Mouse (Mus musculus) stomach, postnatal 0 days (tissue): Measurements from ENCODE around the gene Mrvi1. TPM values are rescaled to one million over a fixed set of nuclear protein-coding genes. Genes with fewer than 3 reads are reported as not detected.
"Not testable (repeated sequence)": the region's sequence is repeated elsewhere in the genome, so short reads cannot be mapped to it uniquely, and the experiment has no call there.

Experiments used
- ATAC-seq: fragments of 200-750 bp; cut with Nextera tagmentation; 2 replicates; pipeline ENCODE4 v1.8.0; 2017; ENCODE audit not compliant: low FRiP score, low TSS enrichment
- DNase-seq: peaks from one replicate; pipeline ENCODE4 v3.0.0-alpha.2; 2016; ENCODE audit warnings: low spot score
- H3K27ac ChIP-seq: fragments of 300-500 bp; sonication (generic); replicated peaks from 2 replicates; pipeline ENCODE4 v1.5.1; 2014; ENCODE audit warnings: mild to moderate bottlenecking, control low read depth
- H3K27me3 ChIP-seq: fragments of 300-500 bp; sonication (generic); 2 replicates; pipeline ENCODE4 v1.6.1; 2014; ENCODE audit warnings: low read length; ENCODE audit not compliant: control insufficient read depth, insufficient read depth
- H3K36me3 ChIP-seq: fragments of 300-500 bp; sonication (generic); 2 replicates; pipeline ENCODE4 v1.6.1; 2014; ENCODE audit warnings: low read length, mixed read lengths; ENCODE audit not compliant: control insufficient read depth, insufficient read depth
- H3K4me1 ChIP-seq: fragments of 300-500 bp; sonication (generic); replicated peaks from 2 replicates; pipeline ENCODE4 v1.6.1; 2014; ENCODE audit warnings: antibody characterized with exemption; ENCODE audit not compliant: control insufficient read depth, insufficient read depth
- H3K4me2 ChIP-seq: fragments of 300-500 bp; sonication (generic); replicated peaks from 2 replicates; pipeline ENCODE4 v1.6.1; 2014; ENCODE audit warnings: low read depth, mild to moderate bottlenecking, control low read depth, moderate library complexity
- H3K4me3 ChIP-seq: fragments of 300-500 bp; sonication (generic); 2 replicates; pipeline ENCODE4 v1.5.1; 2014; ENCODE audit warnings: low read depth, low read length, control low read depth
- H3K9ac ChIP-seq: fragments of 300-500 bp; sonication (generic); 2 replicates; pipeline ENCODE4 v1.6.1; 2014; ENCODE audit warnings: mild to moderate bottlenecking, low read length, control low read depth, mixed read lengths
- H3K9me3 ChIP-seq: fragments of 300-500 bp; sonication (generic); 2 replicates; pipeline ENCODE4 v1.6.1; 2016; ENCODE audit warnings: low read length; ENCODE audit not compliant: control insufficient read depth
- CTCF ChIP-seq: IDR thresholded peaks from 2 replicates; pipeline ENCODE4 v1.5.1; 2016; ENCODE audit warnings: antibody characterized with exemption, low read depth, mild to moderate bottlenecking, moderate library complexity
- EP300 ChIP-seq: optimal IDR thresholded peaks from 2 replicates; pipeline ENCODE3; 2016; ENCODE audit warnings: antibody characterized with exemption
- WGBS: fragments of 180-500 bp; shearing (Covaris S2); extraction: QIAGEN DNeasy Blood & Tissue Kit; methylation state at CpG from one replicate; pipeline ENCODE4 v1.1.7; 2014; 5-methylcytosine and 5-hydroxymethylcytosine counted together
- polyA plus RNA-seq: library from polyadenylated mRNA; unstranded; fragments of >200 nt; fragmentation: Nextera tagmentation; extraction: Ambion mirVana; gene quantifications from 2 replicates; pipeline ENCODE4 v1.2.1, GENCODE M21; 2015

Mrvi1 gene
- polyA plus RNA-seq, 1 experiment from 2014 or later = 8.4 TPM

- DNase-seq = no peak
- 92% methylated on average over 7 of the region's 7 CpGs for WGBS
- TF ChIP-seq EP300 (no peak), CTCF (no peak)
These were observed 85.8 kb downstream of the Mrvi1 start for GRCm38 (mm10) chr7:110896453-110896852.

DNA sequence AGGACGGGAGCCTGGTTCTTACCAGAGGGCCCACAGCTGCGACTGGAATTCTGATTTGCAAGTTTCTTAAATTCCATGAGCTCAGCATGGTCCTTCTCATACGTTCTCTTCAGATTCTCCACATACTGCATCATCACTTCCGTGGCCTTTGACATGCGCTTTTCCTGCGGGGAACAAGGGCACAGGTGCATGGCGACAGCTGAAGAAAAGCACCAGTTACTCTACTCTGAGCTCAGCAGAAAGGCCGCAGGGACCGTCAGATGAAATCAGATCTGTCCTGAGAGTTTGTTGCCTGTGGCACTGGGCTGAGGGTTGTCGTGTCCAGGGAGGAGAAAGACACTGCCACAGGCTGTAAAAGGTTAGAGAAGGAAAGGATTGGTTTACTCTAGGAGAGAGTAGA lies 86.5 kb downstream of the Mrvi1 start:
- not testable (repeated sequence) for H3K9ac ChIP-seq, H3K4me2 ChIP-seq, DNase-seq, H3K36me3 ChIP-seq, H3K27me3 ChIP-seq, ATAC-seq, H3K4me3 ChIP-seq, H3K4me1 ChIP-seq, H3K27ac ChIP-seq, H3K9me3 ChIP-seq
- 82% methylated on average over 10 of the region's 10 CpGs for WGBS

More at GRCm38 (mm10) chr7:110896453-110896852, 85.8 kb downstream of the Mrvi1 start:
- Histone ChIP-seq H3K27ac (no peak overlapping the region), H3K4me1 (no peaks in the 10 kb centered on the region; the same call in 1 of the 2 replicates), H3K9me3 (no peaks in the 10 kb centered on the region), H3K4me3 (no peak overlapping the region), H3K27me3 (no peaks in the 10 kb centered on the region), H3K9ac (no peak overlapping the region), H3K36me3 (no peaks in the 10 kb centered on the region), H3K4me2 (no peak overlapping the region)
- no peak for ATAC-seq

- Histone ChIP-seq H3K9me3 (no peaks in the 10 kb centered on the region), H3K9ac (no peak overlapping the region), H3K4me3 (no peak overlapping the region), H3K4me1 (no peaks in the 10 kb centered on the region; the same call in 1 of the 2 replicates), H3K27ac (peak overlapping the region; percentile 46), H3K36me3 (no peaks in the 10 kb centered on the region), H3K27me3 (no peaks in the 10 kb centered on the region), H3K4me2 (no peak overlapping the region)
- TF ChIP-seq CTCF = no peak
- no peak for TF ChIP-seq EP300
- 67% methylated on average over 9 of the region's 9 CpGs for WGBS
- DNase-seq = peak; percentile 36
- ATAC-seq = peak; percentile 28; the same call in 1 of the 2 replicates
These were observed 87.6 kb downstream of the Mrvi1 start for GRCm38 (mm10) chr7:110894673-110895072.

DNA sequence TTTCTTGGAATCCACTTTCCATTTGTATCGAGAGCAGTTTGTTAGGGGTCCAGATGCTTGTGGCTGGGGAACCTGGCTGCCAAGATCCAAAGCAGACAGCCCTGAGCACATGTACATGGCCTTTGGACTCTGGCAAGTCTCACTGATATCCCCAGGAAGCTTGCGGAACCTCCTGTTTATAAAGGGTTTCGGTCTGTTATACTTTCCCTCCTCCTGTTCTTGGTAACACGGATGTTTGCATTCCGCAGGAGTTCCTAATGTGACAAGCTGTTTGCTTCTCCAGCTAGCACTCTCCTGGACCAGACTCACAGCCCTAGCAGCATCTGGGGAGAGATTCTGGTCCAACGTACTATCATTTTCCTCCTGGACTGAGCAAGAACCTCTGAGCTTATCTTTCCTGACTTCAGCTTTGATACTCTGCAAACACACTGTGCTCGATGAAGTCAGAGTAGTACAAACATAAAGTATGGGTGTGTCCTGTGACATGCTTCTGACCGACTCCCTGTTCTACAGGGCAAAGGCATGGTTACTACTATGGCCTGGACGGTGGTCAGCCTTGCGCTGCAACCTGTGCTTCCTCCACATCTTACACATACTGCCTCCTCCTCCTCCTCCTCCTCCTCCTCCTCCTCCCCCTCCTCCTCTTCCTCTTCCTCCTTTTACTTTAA lies 88.2 kb downstream of the Mrvi1 start:
- Histone ChIP-seq H3K27ac (peak overlapping the region; percentile 86), H3K27me3 (no peaks in the 10 kb centered on the region), H3K9ac (no peak overlapping the region), H3K4me2 (no peak overlapping the region), H3K36me3 (no peaks in the 10 kb centered on the region), H3K4me1 (no peaks in the 10 kb centered on the region; the same call in 1 of the 2 replicates), H3K9me3 (no peaks in the 10 kb centered on the region), H3K4me3 (no peak overlapping the region)
- ATAC-seq (peak; percentile 92), DNase-seq (peak; percentile 69)
- 17% methylated on average over 10 of the region's 10 CpGs for WGBS
- TF ChIP-seq EP300 = no peak
- TF ChIP-seq CTCF = no peak

DNA sequence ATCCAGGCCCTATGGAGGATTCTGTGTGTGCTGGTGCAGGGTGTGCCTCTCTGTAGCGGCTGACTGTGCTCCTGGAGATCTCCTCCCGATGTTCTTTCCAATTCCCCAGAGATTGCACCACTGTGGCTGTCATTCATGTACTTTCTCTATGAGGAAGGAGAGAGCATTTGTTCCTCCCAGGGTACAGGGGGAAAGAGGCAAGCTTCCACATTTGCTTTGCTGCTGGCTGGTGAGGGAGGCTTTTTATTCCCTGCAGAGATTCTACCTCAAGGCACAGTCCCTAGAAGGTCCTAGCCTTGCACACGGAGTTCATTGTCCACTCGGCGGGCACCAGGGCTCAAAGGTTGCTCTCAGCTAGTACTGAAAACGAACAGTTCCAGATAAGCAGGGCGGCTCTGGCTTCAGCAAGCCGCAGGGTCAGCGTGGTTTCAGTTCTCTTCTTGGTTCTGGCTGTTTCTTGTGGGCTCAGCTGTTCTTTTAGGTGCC lies 90.7 kb downstream of the Mrvi1 start:
- Histone ChIP-seq H3K27me3 (no peaks in the 10 kb centered on the region), H3K9ac (no peak overlapping the region), H3K4me1 (no peaks in the 10 kb centered on the region; the same call in 1 of the 2 replicates), H3K27ac (peak overlapping the region; percentile 76), H3K4me2 (no peak overlapping the region), H3K36me3 (no peaks in the 10 kb centered on the region; the same call in 1 of the 2 replicates), H3K9me3 (no peaks in the 10 kb centered on the region), H3K4me3 (no peak overlapping the region)
- no peak for TF ChIP-seq EP300
- TF ChIP-seq CTCF = no peak
- ATAC-seq (peak; percentile 73), DNase-seq (peak; percentile 79)
- WGBS = 58% methylated on average over 9 of the region's 9 CpGs

DNA sequence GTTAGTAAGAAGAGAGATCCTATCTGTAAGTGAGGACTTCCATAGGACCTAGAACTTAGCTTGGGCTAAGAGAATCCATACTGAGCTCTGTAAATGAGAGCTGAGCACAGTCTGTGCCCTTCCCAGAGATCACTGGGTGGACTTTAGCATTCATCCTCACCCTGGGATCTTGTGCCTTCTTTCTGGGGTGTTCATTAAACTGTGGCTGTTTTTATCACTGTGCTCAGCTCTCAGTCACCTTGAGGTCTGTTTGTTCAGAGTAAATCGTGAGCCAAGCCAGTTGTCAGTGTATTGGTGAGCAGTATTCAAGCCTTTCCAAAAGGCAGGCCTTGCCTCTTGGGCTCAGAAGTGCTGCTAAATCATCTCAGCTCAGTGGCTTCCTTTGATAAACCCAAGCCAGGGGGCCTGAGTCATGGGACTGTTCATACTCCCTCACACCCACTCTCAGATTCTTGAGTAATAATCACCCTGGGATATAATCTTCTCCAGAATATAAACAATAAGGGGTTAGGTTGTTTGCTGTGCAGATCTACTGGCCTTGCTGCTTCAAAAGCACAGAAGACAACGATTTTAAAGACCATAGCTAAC lies 100.4 kb downstream of the Mrvi1 start:
- Histone ChIP-seq H3K9ac (no peak overlapping the region), H3K4me1 (no peaks in the 10 kb centered on the region), H3K4me2 (no peak overlapping the region), H3K9me3 (no peaks in the 10 kb centered on the region), H3K4me3 (no peak overlapping the region), H3K36me3 (peaks cover 6% of the 10 kb centered on the region), H3K27ac (no peak overlapping the region), H3K27me3 (no peaks in the 10 kb centered on the region)
- DNase-seq (no peak), ATAC-seq (no peak)
- 53% methylated on average over 2 of the region's 2 CpGs for WGBS
- no peak for TF ChIP-seq EP300
- TF ChIP-seq CTCF = no peak
